Mouse (Mus musculus): Measurements from ENCODE around the gene Gm9936. TPM values are rescaled to one million over a fixed set of nuclear protein-coding genes. Genes with fewer than 3 reads are reported as not detected.
"Not testable (repeated sequence)": the region's sequence is repeated elsewhere in the genome, so short reads cannot be mapped to it uniquely, and the experiment has no call there.

The Gm9936 gene
- polyA plus RNA-seq, 1 experiment = 0.23 TPM

DNA sequence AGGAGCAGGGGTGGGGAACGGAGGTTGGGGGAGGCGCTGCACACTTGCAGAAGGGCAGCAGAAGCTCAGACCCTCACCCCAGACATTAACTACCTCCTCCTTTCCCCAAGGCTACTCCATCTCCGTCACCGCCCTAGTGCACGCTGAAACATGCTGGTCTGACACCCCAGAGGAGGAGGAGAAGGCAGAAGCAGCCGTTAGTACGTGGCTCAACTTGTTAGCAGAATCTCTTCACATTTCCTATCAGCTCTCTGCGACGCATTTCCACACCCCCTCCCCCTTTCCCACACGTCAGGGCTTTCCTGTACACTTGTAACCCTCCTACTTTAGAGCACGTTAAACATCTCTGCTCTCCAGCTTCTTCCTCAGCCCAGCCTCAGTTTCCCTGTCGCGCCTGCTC is 20.9 kb upstream of the Gm9936 start:
- Histone ChIP-seq H3K4me3 (ENCODE audit: insufficient read depth, low read length) (no peak overlapping the region), H3K4me1 (ENCODE audit: control insufficient read depth, insufficient read depth, low read length) (peaks cover 4% of the 10 kb centered on the region), H3K27ac (ENCODE audit: insufficient read depth, low read length) (no peak overlapping the region)
- TF ChIP-seq POLR2A (IDR thresholded peaks at IDR 0.05; ENCODE audit: low read depth, low read length) (no peak), CTCF (IDR thresholded peaks at IDR 0.05; ENCODE audit: borderline replicate concordance, insufficient read depth, low read length) (no peak)

DNA sequence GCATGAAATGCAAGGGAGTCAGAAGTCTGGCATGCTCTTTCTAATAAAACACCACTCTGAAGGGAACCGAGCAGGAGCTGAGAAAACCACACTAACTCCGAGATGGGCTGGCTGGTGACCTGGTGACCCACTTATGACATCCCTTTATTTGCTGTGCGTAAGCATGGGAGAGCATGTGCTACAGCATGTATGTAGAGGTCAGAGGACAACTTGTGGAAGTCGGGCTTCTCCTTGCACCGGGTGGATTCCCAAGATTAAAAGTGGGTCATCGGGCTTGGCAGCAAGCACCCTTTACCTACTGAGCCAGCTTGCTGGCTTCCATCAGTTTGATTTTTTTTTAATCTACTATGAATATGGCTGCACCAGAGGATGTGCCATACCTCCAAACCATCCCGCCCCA is 19.0 kb upstream of the Gm9936 start:
- TF ChIP-seq CTCF (IDR thresholded peaks at IDR 0.05; ENCODE audit: borderline replicate concordance, insufficient read depth, low read length) (no peak), POLR2A (IDR thresholded peaks at IDR 0.05; ENCODE audit: low read depth, low read length) (no peak)
- H3K27ac ChIP-seq (ENCODE audit: insufficient read depth, low read length) = no peak overlapping the region
- peaks cover 4% of the 10 kb centered on the region for H3K4me1 ChIP-seq (ENCODE audit: control insufficient read depth, insufficient read depth, low read length)
- H3K4me3 ChIP-seq (ENCODE audit: insufficient read depth, low read length) = no peak overlapping the region

GRCm38 (mm10) chr5:114876331-114876730 is 17.8 kb upstream of the Gm9936 start:
- no peak for TF ChIP-seq CTCF (IDR thresholded peaks at IDR 0.05; ENCODE audit: borderline replicate concordance, insufficient read depth, low read length)
- TF ChIP-seq POLR2A (IDR thresholded peaks at IDR 0.05; ENCODE audit: low read depth, low read length) = no peak
- Histone ChIP-seq H3K4me1 (ENCODE audit: control insufficient read depth, insufficient read depth, low read length) (peaks cover 4% of the 10 kb centered on the region), H3K27ac (ENCODE audit: insufficient read depth, low read length) (no peak overlapping the region), H3K4me3 (ENCODE audit: insufficient read depth, low read length) (no peak overlapping the region)

DNA sequence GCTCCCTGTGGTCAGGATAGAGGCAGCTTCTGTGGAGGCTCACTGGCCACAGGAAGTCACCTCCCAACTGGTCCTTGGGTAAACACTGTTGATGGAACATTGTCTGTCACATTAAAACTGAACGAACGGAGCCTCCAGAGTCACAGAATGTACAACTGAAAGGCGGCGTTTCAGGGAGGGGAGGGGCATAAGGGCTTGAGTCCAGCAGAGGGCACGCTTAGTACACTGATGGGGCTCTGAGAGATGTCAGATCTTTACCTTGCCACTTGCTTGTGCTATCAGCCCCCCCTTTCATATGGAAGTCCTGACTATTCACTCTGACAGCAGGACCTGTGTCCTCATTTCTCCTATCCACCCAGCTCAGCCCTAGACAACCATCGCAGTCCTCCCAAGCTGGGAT is 17.4 kb upstream of the Gm9936 start:
- no peak overlapping the region for H3K27ac ChIP-seq (ENCODE audit: insufficient read depth, low read length)
- no peak overlapping the region for H3K4me3 ChIP-seq (ENCODE audit: insufficient read depth, low read length)
- peaks cover 4% of the 10 kb centered on the region for H3K4me1 ChIP-seq (ENCODE audit: control insufficient read depth, insufficient read depth, low read length)
- TF ChIP-seq POLR2A (IDR thresholded peaks at IDR 0.05; ENCODE audit: low read depth, low read length) = no peak
- no peak for TF ChIP-seq CTCF (IDR thresholded peaks at IDR 0.05; ENCODE audit: borderline replicate concordance, insufficient read depth, low read length)

DNA sequence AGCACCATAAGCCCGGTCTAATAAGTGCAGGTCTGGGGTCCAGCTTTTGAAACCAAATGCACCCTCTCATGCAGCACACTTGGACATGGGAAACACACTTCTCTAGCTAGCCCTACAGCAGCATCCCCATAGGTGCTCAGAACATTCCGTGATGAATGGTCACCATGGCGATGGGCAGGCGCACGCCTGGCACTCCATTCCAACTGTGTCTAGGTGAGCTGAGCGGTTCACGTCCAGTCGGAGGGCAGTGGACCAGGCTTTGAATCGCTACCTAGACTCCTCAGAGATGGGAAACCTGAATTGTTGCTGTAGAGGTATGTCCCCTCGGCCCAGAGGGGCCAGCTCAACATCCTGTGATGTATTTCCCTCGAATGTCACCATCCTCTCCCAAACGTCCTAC is 6.8 kb upstream of the Gm9936 start:
- Histone ChIP-seq H3K4me1 (ENCODE audit: control insufficient read depth, insufficient read depth, low read length) (no peaks in the 10 kb centered on the region), H3K27ac (ENCODE audit: insufficient read depth, low read length) (no peak overlapping the region)

DNA sequence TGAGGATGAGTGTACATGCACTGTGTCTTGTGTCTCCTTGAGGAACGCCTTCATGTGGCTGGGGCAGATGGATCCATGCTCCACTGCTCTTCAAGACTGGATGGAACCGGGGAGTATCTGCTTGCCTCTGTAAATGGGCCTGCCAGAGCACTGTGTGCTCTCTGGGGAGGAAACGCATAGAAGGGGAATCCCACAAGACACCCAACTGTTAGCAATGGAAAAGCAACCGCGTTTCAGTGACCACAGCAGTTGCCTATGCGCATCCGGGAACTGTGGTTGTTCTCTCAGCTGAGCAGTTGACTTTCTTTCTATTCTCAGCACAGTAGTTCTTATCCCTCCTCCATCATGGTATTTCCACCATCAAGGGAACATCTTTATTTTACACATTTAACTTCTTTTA is 6.3 kb upstream of the Gm9936 start:
- Histone ChIP-seq H3K27ac (ENCODE audit: insufficient read depth, low read length) (no peak overlapping the region), H3K4me1 (ENCODE audit: control insufficient read depth, insufficient read depth, low read length) (no peaks in the 10 kb centered on the region), H3K4me3 (ENCODE audit: insufficient read depth, low read length) (no peak overlapping the region)
- TF ChIP-seq CTCF (IDR thresholded peaks at IDR 0.05; ENCODE audit: borderline replicate concordance, insufficient read depth, low read length) (no peak), POLR2A (IDR thresholded peaks at IDR 0.05; ENCODE audit: low read depth, low read length) (no peak)

More for the DNA sequence above, 6.8 kb upstream of the Gm9936 start:
- H3K4me3 ChIP-seq (ENCODE audit: insufficient read depth, low read length) = no peak overlapping the region
- no peak for TF ChIP-seq POLR2A (IDR thresholded peaks at IDR 0.05; ENCODE audit: low read depth, low read length)
- no peak for TF ChIP-seq CTCF (IDR thresholded peaks at IDR 0.05; ENCODE audit: borderline replicate concordance, insufficient read depth, low read length)

- no peak overlapping the region for H3K4me3 ChIP-seq (ENCODE audit: insufficient read depth, low read length)
- TF ChIP-seq CTCF (IDR thresholded peaks at IDR 0.05; ENCODE audit: borderline replicate concordance, insufficient read depth, low read length) = no peak
- no peak for TF ChIP-seq POLR2A (IDR thresholded peaks at IDR 0.05; ENCODE audit: low read depth, low read length)
- H3K4me1 ChIP-seq (ENCODE audit: control insufficient read depth, insufficient read depth, low read length) = no peaks in the 10 kb centered on the region
- H3K27ac ChIP-seq (ENCODE audit: insufficient read depth, low read length) = no peak overlapping the region
These were observed 3.2 kb upstream of the Gm9936 start for GRCm38 (mm10) chr5:114861730-114862129.

GRCm38 (mm10) chr5:114859253-114859652 is 771 bp upstream of the Gm9936 start:
- Histone ChIP-seq H3K27ac (ENCODE audit: insufficient read depth, low read length) (no peak overlapping the region), H3K4me3 (ENCODE audit: insufficient read depth, low read length) (peak overlapping the region; percentile 15; the same call in 1 of the 2 replicates), H3K4me1 (ENCODE audit: control insufficient read depth, insufficient read depth, low read length) (no peaks in the 10 kb centered on the region)
- TF ChIP-seq POLR2A (IDR thresholded peaks at IDR 0.05; ENCODE audit: low read depth, low read length) (0 out of 2 replicates have a peak, but pooled peaks have one; percentile 25), CTCF (IDR thresholded peaks at IDR 0.05; ENCODE audit: borderline replicate concordance, insufficient read depth, low read length) (peak; percentile 87)

GRCm38 (mm10) chr5:114853364-114853763 is 5.1 kb downstream of the Gm9936 start, which contains the start of gene 4930519G04Rik:
4930519G04Rik (plus strand) TSS chr5:114853664.
- H3K27ac ChIP-seq (ENCODE audit: insufficient read depth, low read length); H3K4me1 ChIP-seq (ENCODE audit: control insufficient read depth, insufficient read depth, low read length); H3K4me3 ChIP-seq (ENCODE audit: insufficient read depth, low read length): not testable (repeated sequence)

DNA sequence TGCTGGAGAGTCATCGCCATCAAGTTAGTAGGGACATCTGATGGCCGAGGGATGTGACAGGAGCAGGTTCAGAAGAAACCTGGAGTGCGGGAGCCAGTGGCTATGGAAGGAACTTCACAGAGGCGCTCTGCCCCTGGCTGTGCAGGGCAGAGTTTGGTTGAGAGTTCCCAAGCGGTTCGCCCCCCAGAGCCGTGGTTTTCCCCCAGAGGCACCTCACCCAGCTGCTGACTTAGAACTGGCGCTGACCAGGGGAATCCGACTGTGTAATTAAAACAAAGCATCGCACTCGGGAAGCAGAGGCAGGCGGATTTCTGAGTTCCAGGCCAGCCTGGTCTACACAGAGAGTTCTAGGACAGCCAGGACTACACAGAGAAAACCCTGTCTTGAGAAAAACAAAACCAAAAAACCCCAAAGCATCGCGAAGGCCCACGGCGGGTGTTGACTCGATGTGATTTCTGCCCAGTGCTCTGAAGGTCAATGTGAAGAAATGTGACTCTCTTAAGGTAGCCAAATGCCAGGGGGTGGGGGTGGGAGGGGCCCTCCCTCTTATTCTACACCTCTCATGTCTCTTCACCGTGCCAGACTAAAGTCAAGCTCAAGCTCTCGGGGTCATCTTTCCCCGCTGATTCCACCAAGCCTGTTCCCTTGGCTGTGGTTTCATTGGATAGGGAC is 6.8 kb downstream of the Gm9936 start:
- TF ChIP-seq POLR2A (IDR thresholded peaks at IDR 0.05; ENCODE audit: low read depth, low read length) (no peak), CTCF (IDR thresholded peaks at IDR 0.05; ENCODE audit: borderline replicate concordance, insufficient read depth, low read length) (no peak)
- Histone ChIP-seq H3K27ac (ENCODE audit: insufficient read depth, low read length) (no peak overlapping the region), H3K4me3 (ENCODE audit: insufficient read depth, low read length) (no peak overlapping the region), H3K4me1 (ENCODE audit: control insufficient read depth, insufficient read depth, low read length) (no peaks in the 10 kb centered on the region)

DNA sequence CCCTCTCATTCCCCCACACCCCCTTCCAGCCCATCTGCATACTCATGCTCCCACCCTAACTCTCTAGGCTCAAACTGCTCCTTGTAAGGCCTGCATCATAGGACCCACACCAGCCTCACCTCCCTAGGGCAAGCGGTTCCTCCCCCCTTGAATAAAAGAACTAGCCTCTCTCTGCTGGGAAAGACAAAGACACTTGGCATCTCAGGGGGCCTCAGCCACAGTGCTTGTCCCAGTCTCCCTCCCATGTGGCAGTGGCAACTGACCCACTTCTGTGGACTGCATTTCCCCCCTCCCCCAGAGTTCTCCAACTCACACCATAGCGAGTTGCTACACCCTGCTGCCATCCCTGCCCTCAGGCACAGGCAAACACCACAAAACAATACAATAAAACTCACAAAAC is 14.1 kb downstream of the Gm9936 start:
- not testable (repeated sequence) for H3K4me1 ChIP-seq (ENCODE audit: control insufficient read depth, insufficient read depth, low read length); H3K27ac ChIP-seq (ENCODE audit: insufficient read depth, low read length); H3K4me3 ChIP-seq (ENCODE audit: insufficient read depth, low read length)

Measured in embryonic fibroblast, embryonic 13.5 days (primary cell).